Mouse (Mus musculus) CH12.LX (cell line): ENCODE measurements around the gene Kcnk7. TPM values are rescaled to one million over a fixed set of nuclear protein-coding genes. Genes with fewer than 3 reads are reported as not detected.

Source experiments
- DNase-seq: peaks from one replicate; pipeline ENCODE4 v3.0.0-alpha.2; 2013; ENCODE audit errors: extremely low read depth
- H3K27ac ChIP-seq: 2 replicates; pipeline ENCODE4 v1.5.1; 2012; ENCODE audit warnings: low read depth, mild to moderate bottlenecking, control low read depth, moderate library complexity; ENCODE audit not compliant: insufficient read depth
- H3K27me3 ChIP-seq: replicated peaks from 2 replicates; pipeline ENCODE3; 2012; ENCODE audit warnings: inconsistent platforms
- H3K36me3 ChIP-seq, 2 experiments: replicated peaks in 1 of 2; 2 replicates each; pipeline versions ENCODE3 to v1.6.1; 2012; ENCODE audit warnings: inconsistent platforms in 1 of 2, low read length in 1 of 2, mild to moderate bottlenecking in 1 of 2, mixed read lengths in 1 of 2, moderate library complexity in 1 of 2; ENCODE audit not compliant: control insufficient read depth in 1 of 2, insufficient read depth in 1 of 2
- H3K4me1 ChIP-seq, 2 experiments: 2 replicates each; pipeline ENCODE4 v1.6.1; 2012; ENCODE audit warnings: inconsistent platforms in 1 of 2, moderate library complexity in 1 of 2; ENCODE audit not compliant: insufficient read depth in 2 of 2, control insufficient read depth in 1 of 2
- H3K4me2 ChIP-seq: 2 replicates; pipeline ENCODE4 v1.6.1; 2012; ENCODE audit warnings: low read depth, mild to moderate bottlenecking, control low read depth; ENCODE audit not compliant: poor library complexity, insufficient read depth, severe bottlenecking
- H3K4me3 ChIP-seq, 3 experiments: fragments of 150-350 bp in 1 of 3; sonication (generic) in 1 of 3; replicated peaks in 1 of 3; 2 replicates each; pipeline versions ENCODE3 to v1.5.1; 2011 to 2012; ENCODE audit warnings: low read depth in 2 of 3, low read length in 2 of 3, mild to moderate bottlenecking in 2 of 3, moderate library complexity in 2 of 3, control low read depth in 1 of 3, improper control_type of control experiment in 1 of 3, inconsistent platforms in 1 of 3, mixed read lengths in 1 of 3; ENCODE audit not compliant: poor library complexity in 1 of 3
- H3K79me2 ChIP-seq: replicated peaks from 2 replicates; pipeline ENCODE4 v1.6.1; 2012; ENCODE audit warnings: mild to moderate bottlenecking, moderate library complexity; ENCODE audit not compliant: control insufficient read depth, poor library complexity, insufficient read depth, severe bottlenecking; ENCODE audit errors: extremely low read depth
- H3K9ac ChIP-seq: 2 replicates; pipeline ENCODE4 v1.6.1; 2012; ENCODE audit warnings: low read depth, mild to moderate bottlenecking, control low read depth, moderate library complexity; ENCODE audit not compliant: insufficient read depth
- H3K9me3 ChIP-seq: replicated peaks from 2 replicates; pipeline ENCODE3; 2012; ENCODE audit warnings: low read length, inconsistent platforms, mixed read lengths
- BHLHE40 ChIP-seq: IDR thresholded peaks from 2 replicates; pipeline ENCODE4 v1.6.1; 2011; ENCODE audit warnings: mild to moderate bottlenecking, low read depth, low read length, improper control_type of control experiment
- CHD1 ChIP-seq: IDR thresholded peaks from 2 replicates; pipeline ENCODE4 v1.6.1; 2012; ENCODE audit warnings: low read depth, low read length, improper control_type of control experiment, inconsistent platforms
- E2F4 ChIP-seq: IDR thresholded peaks from 2 replicates; pipeline ENCODE4 v1.6.1; 2011; ENCODE audit warnings: low read depth, low read length, improper control_type of control experiment; ENCODE audit not compliant: insufficient replicate concordance
- EP300 ChIP-seq: IDR thresholded peaks from 2 replicates; pipeline ENCODE4 v1.6.1; 2011; ENCODE audit warnings: low read length, improper control_type of control experiment
- GABPA ChIP-seq: IDR thresholded peaks from 2 replicates; pipeline ENCODE4 v1.6.1; 2012; ENCODE audit warnings: low read depth, low read length, improper control_type of control experiment, inconsistent platforms; ENCODE audit not compliant: insufficient replicate concordance
- IRF4 ChIP-seq: IDR thresholded peaks from 2 replicates; pipeline ENCODE4 v1.6.1; 2014; ENCODE audit warnings: low read depth, mild to moderate bottlenecking, inconsistent platforms, low read length, improper control_type of control experiment
- JUND ChIP-seq: conservative IDR thresholded peaks from 2 replicates; pipeline ENCODE4 v1.6.1; 2011; ENCODE audit warnings: low read depth, low read length, improper control_type of control experiment
- KAT2A ChIP-seq: IDR thresholded peaks from 2 replicates; pipeline ENCODE4 v1.6.1; 2012; ENCODE audit warnings: low read length, improper control_type of control experiment, inconsistent platforms; ENCODE audit not compliant: insufficient replicate concordance
- MAFK ChIP-seq: IDR thresholded peaks from 2 replicates; pipeline ENCODE4 v1.6.1; 2011; ENCODE audit warnings: low read length, improper control_type of control experiment; ENCODE audit not compliant: insufficient replicate concordance
- MEF2A ChIP-seq: IDR thresholded peaks from 2 replicates; pipeline ENCODE4 v1.6.1; 2014; ENCODE audit warnings: low read depth, mild to moderate bottlenecking, inconsistent platforms, low read length, improper control_type of control experiment, borderline replicate concordance
- MXI1 ChIP-seq: IDR thresholded peaks from 2 replicates; pipeline ENCODE4 v1.6.1; 2011; ENCODE audit warnings: mild to moderate bottlenecking, low read depth, low read length, improper control_type of control experiment
- NRF1 ChIP-seq: IDR thresholded peaks from 2 replicates; pipeline ENCODE4 v1.6.1; 2014; ENCODE audit warnings: low read depth, mild to moderate bottlenecking, inconsistent platforms, low read length, improper control_type of control experiment, moderate library complexity
- POLR2AphosphoS2 ChIP-seq: IDR thresholded peaks from 2 replicates; pipeline ENCODE4 v1.6.1; 2011; ENCODE audit warnings: low read depth, low read length, improper control_type of control experiment
- TCF12 ChIP-seq: IDR thresholded peaks from 2 replicates; pipeline ENCODE4 v1.6.1; 2014; ENCODE audit warnings: low read depth, mild to moderate bottlenecking, inconsistent platforms, low read length, improper control_type of control experiment
- UBTF ChIP-seq: IDR thresholded peaks from 2 replicates; pipeline ENCODE4 v1.6.1; 2012; ENCODE audit warnings: low read depth, mild to moderate bottlenecking, inconsistent platforms, low read length, improper control_type of control experiment, moderate library complexity
- USF1 ChIP-seq: IDR thresholded peaks from 2 replicates; pipeline ENCODE4 v1.6.1; 2014; ENCODE audit warnings: low read depth, mild to moderate bottlenecking, inconsistent platforms, low read length, improper control_type of control experiment
- USF2 ChIP-seq: conservative IDR thresholded peaks from 2 replicates; pipeline ENCODE4 v1.6.1; 2011; ENCODE audit warnings: low read depth, low read length, improper control_type of control experiment
- ZMIZ1 ChIP-seq: IDR thresholded peaks from 2 replicates; pipeline ENCODE4 v1.6.1; 2012; ENCODE audit warnings: low read depth, mild to moderate bottlenecking, inconsistent platforms, low read length, improper control_type of control experiment
- ZNF384 ChIP-seq: IDR thresholded peaks from 2 replicates; pipeline ENCODE4 v1.6.1; 2012; ENCODE audit warnings: low read depth, low read length, improper control_type of control experiment, inconsistent platforms
- dilution Hi-C: fragments of 300-500 bp; cut with MboI; formaldehyde crosslinking; loops from 2 replicates; pipeline ENCODE4 v1.14.3; 2020; ENCODE audit warnings: low sequenced_read_pairs; ENCODE audit not compliant: extremely low pct_unique_long_range_greater_than_20kb, extremely low pct_ligation_motif_present
- in situ Hi-C: fragments of 300-500 bp; cut with MboI; formaldehyde crosslinking; loops from 3 replicates; pipeline ENCODE4 v1.14.3; 2019; ENCODE audit warnings: low sequenced_read_pairs, low pct_ligation_motif_present, low pct_unique_long_range_greater_than_20kb, mixed read lengths
- polyA plus RNA-seq: library from polyadenylated mRNA; unstranded; fragments of >175 nt; gene quantifications from 2 replicates; pipeline ENCODE4 v1.2.1, GENCODE M21; 2012; ENCODE audit warnings: low read depth; ENCODE audit not compliant: insufficient read length
- total RNA-seq, 2 experiments: library from RNA; depleted of rRNA; stranded (reverse); fragments of 300-350 nt in 1 of 2; fragments of >200 nt in 1 of 2; gene quantifications; 2 replicates each; pipeline ENCODE4 v1.2.3; 2012 to 2014

Gene Kcnk7
- total and polyA plus RNA-seq, 3 experiments: 0.30 TPM; not detected in 2

DNA sequence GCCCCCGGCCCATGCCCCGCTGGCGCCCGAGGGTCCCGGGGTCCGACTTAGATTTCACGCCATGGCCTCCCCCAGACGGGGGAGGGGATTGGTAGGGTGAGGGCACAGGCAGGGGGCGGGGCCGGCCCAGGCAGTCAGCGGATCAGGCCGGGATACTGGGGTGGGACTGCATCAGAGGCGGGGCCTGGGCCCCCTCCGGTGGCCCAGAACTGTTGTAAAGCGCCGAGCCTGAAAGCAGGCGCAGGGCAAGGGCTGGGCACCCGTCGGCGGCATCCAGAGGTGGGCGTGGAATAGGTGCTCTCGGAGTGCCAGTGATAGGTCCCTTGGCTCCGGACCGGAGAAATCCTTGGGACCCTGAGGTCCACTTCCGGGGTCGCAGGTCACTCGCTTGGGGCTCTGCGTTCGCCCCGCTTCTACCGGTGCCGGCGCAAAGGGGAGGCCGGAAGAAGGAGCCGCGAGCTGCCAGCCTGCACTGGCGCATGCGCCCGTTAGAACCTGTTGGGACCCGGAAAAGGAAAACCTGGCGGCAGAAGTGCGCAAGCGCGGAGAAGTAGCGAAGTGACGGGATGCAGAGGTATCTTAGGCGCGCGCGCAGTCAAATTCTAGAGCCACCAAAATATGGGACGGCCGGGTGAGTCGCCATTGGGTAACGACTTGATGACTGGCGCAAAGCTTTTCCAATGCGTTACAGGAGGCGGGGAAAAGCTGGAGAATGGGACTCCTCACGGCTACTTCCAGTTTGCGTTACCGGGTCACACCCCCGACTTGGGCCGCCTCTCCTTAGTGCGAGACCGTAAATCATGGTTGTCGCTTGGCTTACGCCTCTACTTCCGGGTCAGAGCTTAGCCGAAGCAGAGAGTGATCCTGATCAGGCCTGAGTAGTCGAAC, 15.7 kb upstream of the Kcnk7 start, which contains the start of the genes Map3k11 and Pcnx3 (continued):
- no peak for TF ChIP-seq POLR2AphosphoS2
- TF ChIP-seq, all 38 proteins: peak for 20

DNA sequence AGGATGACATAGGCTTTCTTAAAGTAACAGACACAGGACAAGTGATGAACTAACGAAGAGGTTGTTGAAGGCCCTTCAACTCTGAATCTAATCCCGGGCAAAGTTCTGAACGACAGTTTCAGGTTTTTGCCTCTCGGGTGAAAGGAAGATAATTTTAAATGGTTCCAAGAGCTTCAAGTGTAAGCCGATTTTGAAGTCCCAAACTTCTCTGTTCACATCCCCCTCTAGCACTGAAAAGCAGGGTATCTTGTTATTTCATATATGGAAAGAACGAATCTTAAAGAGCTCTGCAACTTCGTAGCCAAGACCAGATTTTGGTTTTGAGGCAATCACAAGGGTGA, 15.1 kb upstream of the Kcnk7 start:
- Histone ChIP-seq H3K9ac (peak overlapping the region; percentile 62), H3K36me3 (peaks cover 43 to 67% of the 10 kb centered on the region in 2 experiments), H3K27ac (peak overlapping the region; percentile 79), H3K79me2 (peaks cover 35% of the 10 kb centered on the region), H3K9me3 (no peaks in the 10 kb centered on the region), H3K4me3 (peak overlapping the region; percentile 81 to 95 (median 83)), H3K27me3 (no peaks in the 10 kb centered on the region), H3K4me1 (peaks cover 25 to 40% of the 10 kb centered on the region in 2 experiments), H3K4me2 (peak overlapping the region; percentile 75)
- in situ Hi-C loops (no loop called here), dilution Hi-C loops (no loop called here)
- TF ChIP-seq MEF2A (peak; percentile 61; the same call in 1 of the 2 replicates), E2F4 (no peak), TCF12 (0 out of 2 replicates have a peak, but pooled peaks have one; percentile 8), KAT2A (no peak), NRF1 (no peak), CHD1 (0 out of 2 replicates have a peak, but pooled peaks have one; percentile 82), MXI1 (peak; percentile 13; the same call in 1 of the 2 replicates), ZNF384 (no peak), USF1 (no peak), JUND (peak; percentile 64; the same call in 1 of the 2 replicates), GABPA (no peak), EP300 (peak; percentile 41), MAFK (peak; percentile 32; the same call in 1 of the 2 replicates), ZMIZ1 (peak; percentile 33; the same call in 1 of the 2 replicates), UBTF (0 out of 2 replicates have a peak, but pooled peaks have one; percentile 32), USF2 (no peak), IRF4 (no peak), BHLHE40 (no peak)
- DNase-seq: no peak
